Mouse (Mus musculus) midbrain, embryonic 11.5 days (tissue): ENCODE results near the gene Dpf2. TPM values are rescaled to one million over a fixed set of nuclear protein-coding genes. Genes with fewer than 3 reads are reported as not detected.
A peak's percentile ranks its signal among the peaks of the same experiment; 100 is the strongest.

Experiments used
- ATAC-seq: fragments of 200-750 bp; cut with Nextera tagmentation; 2 replicates; pipeline ENCODE4 v1.8.0; 2017; ENCODE audit warnings: moderate TSS enrichment, moderate library complexity; ENCODE audit not compliant: low FRiP score
- DNase-seq: peaks from one replicate; pipeline ENCODE4 v3.0.0; 2015; ENCODE audit warnings: low spot score; ENCODE audit errors: missing footprints
- H3K27ac ChIP-seq: fragments of 300-500 bp; sonication (generic); 2 replicates; pipeline ENCODE4 v1.5.1; 2014; ENCODE audit warnings: low read depth, low read length
- H3K27me3 ChIP-seq: fragments of 300-500 bp; sonication (generic); 2 replicates; pipeline ENCODE4 v1.6.1; 2014; ENCODE audit warnings: mild to moderate bottlenecking, low read length, moderate library complexity, mixed read lengths; ENCODE audit not compliant: control insufficient read depth, insufficient read depth
- H3K36me3 ChIP-seq: fragments of 300-500 bp; sonication (generic); 2 replicates; pipeline ENCODE4 v1.6.1; 2014; ENCODE audit warnings: mild to moderate bottlenecking, low read length, moderate library complexity, mixed read lengths; ENCODE audit not compliant: control insufficient read depth, insufficient read depth
- H3K4me1 ChIP-seq: fragments of 300-500 bp; sonication (generic); 2 replicates; pipeline ENCODE4 v1.6.1; 2014; ENCODE audit warnings: low read length; ENCODE audit not compliant: control insufficient read depth, insufficient read depth
- H3K4me2 ChIP-seq: fragments of 300-500 bp; sonication (generic); 2 replicates; pipeline ENCODE4 v1.6.1; 2014; ENCODE audit warnings: mild to moderate bottlenecking, moderate library complexity
- H3K4me3 ChIP-seq: fragments of 300-500 bp; sonication (generic); 2 replicates; pipeline ENCODE4 v1.5.1; 2014; ENCODE audit warnings: low read depth, low read length
- H3K9ac ChIP-seq: fragments of 300-500 bp; sonication (generic); 2 replicates; pipeline ENCODE4 v1.6.1; 2014; ENCODE audit warnings: low read length
- H3K9me3 ChIP-seq: fragments of 300-500 bp; sonication (generic); 2 replicates; pipeline ENCODE4 v1.6.1; 2016; ENCODE audit warnings: low read length; ENCODE audit not compliant: control insufficient read depth
- WGBS: fragments of 180-500 bp; shearing (Covaris S2); extraction: QIAGEN DNeasy Blood & Tissue Kit; methylation state at CpG from one replicate; pipeline ENCODE4 v1.1.7; 2014; 5-methylcytosine and 5-hydroxymethylcytosine counted together
- polyA plus RNA-seq: library from polyadenylated mRNA; unstranded; fragments of >200 nt; fragmentation: Nextera tagmentation; extraction: Ambion mirVana; gene quantifications from 2 replicates; pipeline ENCODE4 v1.2.1, GENCODE M21; 2014

Gene Dpf2
- polyA plus RNA-seq, 1 experiment from 2014 or later, result 203 TPM

DNA sequence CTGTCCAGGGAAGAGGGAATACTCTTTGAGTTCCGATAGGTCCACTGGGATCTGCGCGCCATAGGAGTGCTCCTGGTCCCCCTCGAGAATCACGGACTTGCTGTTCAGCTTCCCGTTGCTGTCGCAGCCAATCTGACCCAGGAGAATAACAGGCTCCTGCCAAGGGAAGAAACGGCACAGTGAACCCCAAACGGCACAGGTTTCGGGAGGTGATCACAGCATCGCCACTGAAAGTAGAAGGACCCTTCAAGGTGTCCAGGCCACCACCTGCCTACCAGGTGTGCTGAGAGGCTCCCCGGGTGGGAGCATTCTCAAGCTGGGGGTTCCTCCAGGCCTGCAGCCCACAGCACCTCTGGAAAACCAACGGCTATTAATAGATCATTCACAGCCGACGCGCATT, 38.8 kb upstream of the Dpf2 start:
- Histone ChIP-seq H3K4me2 (no peak overlapping the region), H3K4me3 (no peak overlapping the region), H3K27ac (no peak overlapping the region), H3K9ac (no peak overlapping the region), H3K27me3 (no peaks in the 10 kb centered on the region), H3K36me3 (peaks cover 14% of the 10 kb centered on the region; the same call in 1 of the 2 replicates), H3K4me1 (no peaks in the 10 kb centered on the region), H3K9me3 (no peaks in the 10 kb centered on the region)
- no peak for ATAC-seq
- no peak for DNase-seq
- 94% methylated on average over 16 of the region's 16 CpGs for WGBS

DNA sequence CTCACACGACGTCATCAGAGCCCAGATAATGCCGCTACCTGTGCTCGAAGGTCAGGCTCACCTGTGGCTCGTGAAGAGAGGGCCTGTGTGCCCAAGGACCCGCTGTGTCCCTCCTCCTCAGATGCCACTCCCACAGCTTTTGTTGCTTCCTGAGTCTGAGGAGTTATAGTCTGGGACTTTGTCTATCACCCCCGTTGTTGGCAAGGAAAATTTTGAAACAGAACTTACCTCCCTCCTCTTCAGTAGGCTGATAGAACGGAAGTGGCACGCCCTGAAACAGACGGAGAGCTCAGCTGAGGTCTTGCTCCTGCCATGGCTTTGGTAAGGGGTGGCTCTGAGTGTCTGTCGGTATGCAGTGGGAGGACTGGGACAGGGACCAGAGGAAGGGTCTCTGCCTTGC, 37.4 kb upstream of the Dpf2 start:
- 93% methylated on average over 11 of the region's 11 CpGs for WGBS
- peak; percentile 59 for DNase-seq
- ATAC-seq, result no peak
- Histone ChIP-seq H3K9me3 (no peaks in the 10 kb centered on the region), H3K27me3 (no peaks in the 10 kb centered on the region), H3K4me2 (no peak overlapping the region), H3K9ac (no peak overlapping the region), H3K27ac (no peak overlapping the region), H3K4me1 (no peaks in the 10 kb centered on the region), H3K4me3 (no peak overlapping the region), H3K36me3 (peaks cover 14% of the 10 kb centered on the region; the same call in 1 of the 2 replicates)

GRCm38 (mm10) chr19:5945891-5946290, 33.1 kb upstream of the Dpf2 start:
- H3K9me3 ChIP-seq, result no peaks in the 10 kb centered on the region
- H3K9ac ChIP-seq, result no peak overlapping the region
- WGBS, result 95% methylated on average over 8 of the region's 8 CpGs
- ATAC-seq (no peak), DNase-seq (peak; percentile 59)
- H3K27me3 ChIP-seq, result no peaks in the 10 kb centered on the region
- H3K4me3 ChIP-seq, result no peak overlapping the region
- peaks cover 9% of the 10 kb centered on the region; the same call in 1 of the 2 replicates for H3K36me3 ChIP-seq
- H3K4me1 ChIP-seq, result no peaks in the 10 kb centered on the region
- no peak overlapping the region for H3K4me2 ChIP-seq
- H3K27ac ChIP-seq, result no peak overlapping the region

- Histone ChIP-seq H3K27me3 (no peaks in the 10 kb centered on the region), H3K36me3 (peaks cover 7% of the 10 kb centered on the region; the same call in 1 of the 2 replicates), H3K4me2 (no peak overlapping the region), H3K27ac (no peak overlapping the region), H3K4me1 (no peaks in the 10 kb centered on the region), H3K9ac (no peak overlapping the region), H3K9me3 (no peaks in the 10 kb centered on the region), H3K4me3 (no peak overlapping the region)
- 87% methylated on average over 7 of the region's 7 CpGs for WGBS
- DNase-seq, result no peak
- ATAC-seq, result no peak
Measured at GRCm38 (mm10) chr19:5945027-5945426, 32.2 kb upstream of the Dpf2 start.

- 88% methylated on average over 8 of the region's 8 CpGs for WGBS
- no peaks in the 10 kb centered on the region for H3K9me3 ChIP-seq
- no peak overlapping the region for H3K9ac ChIP-seq
- H3K4me2 ChIP-seq, result no peak overlapping the region
- no peak overlapping the region for H3K4me3 ChIP-seq
- DNase-seq, result peak; percentile 67
- no peaks in the 10 kb centered on the region for H3K4me1 ChIP-seq
- H3K27me3 ChIP-seq, result no peaks in the 10 kb centered on the region
- H3K27ac ChIP-seq, result no peak overlapping the region; the same call in 1 of the 2 replicates
- H3K36me3 ChIP-seq, result peaks cover 4% of the 10 kb centered on the region; the same call in 1 of the 2 replicates
- no peak for ATAC-seq
Measured at GRCm38 (mm10) chr19:5944145-5944544, 31.3 kb upstream of the Dpf2 start.

- WGBS, result 94% methylated on average over 15 of the region's 15 CpGs
- Histone ChIP-seq H3K27me3 (no peaks in the 10 kb centered on the region), H3K4me1 (no peaks in the 10 kb centered on the region; the same call in 1 of the 2 replicates), H3K9ac (no peak overlapping the region), H3K4me3 (no peak overlapping the region), H3K27ac (no peak overlapping the region), H3K4me2 (no peak overlapping the region), H3K36me3 (peaks cover 4% of the 10 kb centered on the region; the same call in 1 of the 2 replicates), H3K9me3 (no peaks in the 10 kb centered on the region)
- DNase-seq (no peak), ATAC-seq (no peak)
Measured at GRCm38 (mm10) chr19:5943404-5943803, 30.6 kb upstream of the Dpf2 start.

- DNase-seq, result no peak
- peaks cover 4% of the 10 kb centered on the region; the same call in 1 of the 2 replicates for H3K36me3 ChIP-seq
- WGBS, result 96% methylated on average over 7 of the region's 7 CpGs
Measured at GRCm38 (mm10) chr19:5942581-5942980, 29.8 kb upstream of the Dpf2 start.

GRCm38 (mm10) chr19:5940656-5941055, 27.8 kb upstream of the Dpf2 start:
- H3K9me3 ChIP-seq, result no peaks in the 10 kb centered on the region
- 94% methylated on average over 10 of the region's 10 CpGs for WGBS
- H3K36me3 ChIP-seq, result peaks cover 4% of the 10 kb centered on the region; the same call in 1 of the 2 replicates
- no peak overlapping the region for H3K4me3 ChIP-seq
- no peak overlapping the region for H3K9ac ChIP-seq
- no peaks in the 10 kb centered on the region for H3K27me3 ChIP-seq
- H3K4me1 ChIP-seq, result peaks cover 14% of the 10 kb centered on the region
- H3K27ac ChIP-seq, result no peak overlapping the region
- H3K4me2 ChIP-seq, result no peak overlapping the region
- DNase-seq, result no peak
- ATAC-seq, result no peak

More at GRCm38 (mm10) chr19:5942581-5942980, 29.8 kb upstream of the Dpf2 start:
- no peaks in the 10 kb centered on the region for H3K27me3 ChIP-seq
- no peak overlapping the region for H3K4me2 ChIP-seq
- H3K9ac ChIP-seq, result no peak overlapping the region
- no peak overlapping the region for H3K27ac ChIP-seq
- H3K4me3 ChIP-seq, result no peak overlapping the region
- peaks cover 8% of the 10 kb centered on the region for H3K4me1 ChIP-seq
- ATAC-seq, result no peak
- H3K9me3 ChIP-seq, result no peaks in the 10 kb centered on the region

DNA sequence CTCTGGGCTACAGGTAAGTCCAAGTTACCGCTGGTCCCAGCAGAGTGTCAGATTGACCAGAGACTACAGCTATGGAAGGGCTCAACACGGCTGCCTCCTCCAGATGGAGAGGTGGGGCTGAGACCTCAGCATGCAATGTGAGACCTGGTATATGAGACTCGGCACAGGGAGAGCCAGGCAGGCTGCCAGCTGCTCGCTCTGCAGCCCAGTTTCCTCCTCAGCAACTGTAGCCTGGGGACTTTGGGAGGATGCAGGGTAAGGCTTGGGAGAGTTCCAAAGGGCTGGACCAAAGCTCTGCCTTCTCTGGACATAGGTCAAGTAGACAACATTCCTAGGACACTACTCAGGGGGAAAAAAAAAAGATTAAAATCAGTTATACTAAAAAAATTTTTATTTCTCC, 27.4 kb upstream of the Dpf2 start:
- ATAC-seq, result no peak
- 89% methylated on average over 4 of the region's 4 CpGs for WGBS
- Histone ChIP-seq H3K9ac (no peak overlapping the region), H3K4me1 (peaks cover 14% of the 10 kb centered on the region), H3K27ac (no peak overlapping the region), H3K4me2 (no peak overlapping the region), H3K4me3 (no peak overlapping the region), H3K27me3 (no peaks in the 10 kb centered on the region), H3K36me3 (peaks cover 4% of the 10 kb centered on the region; the same call in 1 of the 2 replicates), H3K9me3 (no peaks in the 10 kb centered on the region)
- no peak for DNase-seq
